Mouse (Mus musculus): ENCODE results near the gene Gm17545.
A peak's percentile ranks its signal among the peaks of the same experiment; 100 is the strongest.

Gm17545 gene

GRCm38 (mm10) chr9:22443157-22443556 lies 10.9 kb upstream of the Gm17545 start:
- DNase-seq (ENCODE audit: low spot score in 2 of 2), result no peak

- DNase-seq (ENCODE audit: low spot score in 2 of 2), result no peak
These were observed 9.0 kb upstream of the Gm17545 start for GRCm38 (mm10) chr9:22445123-22445522.

GRCm38 (mm10) chr9:22447213-22447612 lies 6.9 kb upstream of the Gm17545 start:
- no peak for DNase-seq (ENCODE audit: low spot score in 2 of 2)

- no peak for DNase-seq (ENCODE audit: low spot score in 2 of 2)
These were observed 5.7 kb upstream of the Gm17545 start for GRCm38 (mm10) chr9:22448420-22448819.

GRCm38 (mm10) chr9:22449209-22449608 lies 4.9 kb upstream of the Gm17545 start:
- DNase-seq (ENCODE audit: low spot score in 2 of 2), result no peak

GRCm38 (mm10) chr9:22452697-22453096 lies 1.4 kb upstream of the Gm17545 start:
- no peak for DNase-seq (ENCODE audit: low spot score in 2 of 2)

- DNase-seq (ENCODE audit: low spot score in 2 of 2), result no peak
These were observed 577 bp upstream of the Gm17545 start for GRCm38 (mm10) chr9:22453501-22453924.

GRCm38 (mm10) chr9:22455041-22455440 lies 951 bp downstream of the Gm17545 start:
- DNase-seq (ENCODE audit: low spot score in 2 of 2), result no peak

- peak in 1 of 2 experiments; percentile 43 for DNase-seq (ENCODE audit: low spot score in 2 of 2)
These were observed 3.2 kb downstream of the Gm17545 start for GRCm38 (mm10) chr9:22457142-22457835.

- DNase-seq (ENCODE audit: low spot score in 2 of 2), result no peak
These were observed 7.9 kb downstream of the Gm17545 start for GRCm38 (mm10) chr9:22461946-22462345.

- no peak for DNase-seq (ENCODE audit: low spot score in 2 of 2)
These were observed 12.1 kb downstream of the Gm17545 start for GRCm38 (mm10) chr9:22466212-22466611.

- peak; percentile 35 to 55 for DNase-seq (ENCODE audit: low spot score in 2 of 2)
These were observed 13.5 kb downstream of the Gm17545 start for GRCm38 (mm10) chr9:22467371-22468169.

GRCm38 (mm10) chr9:22468170-22468898 lies 14.2 kb downstream of the Gm17545 start:
- peak; percentile 42 to 61 for DNase-seq (ENCODE audit: low spot score in 2 of 2)

- no peak for DNase-seq (ENCODE audit: low spot score in 2 of 2)
These were observed 14.8 kb downstream of the Gm17545 start for GRCm38 (mm10) chr9:22468899-22469259.

- no peak for DNase-seq (ENCODE audit: low spot score in 2 of 2)
These were observed 15.6 kb downstream of the Gm17545 start, which contains the start of gene Rp9 for GRCm38 (mm10) chr9:22469643-22470042. Gene Rp9 (minus strand): TSS chr9:22469743.

GRCm38 (mm10) chr9:22475424-22475868 lies 21.4 kb downstream of the Gm17545 start, which contains the start of gene Bbs9:
Gene Bbs9 (plus strand): TSS chr9:22475715.
- peak; percentile 92 to 93 for DNase-seq (ENCODE audit: low spot score in 2 of 2)

GRCm38 (mm10) chr9:22476265-22476664 lies 22.2 kb downstream of the Gm17545 start:
- peak in 1 of 2 experiments; percentile 2 for DNase-seq (ENCODE audit: low spot score in 2 of 2)

- DNase-seq (ENCODE audit: low spot score in 2 of 2), result no peak
These were observed 24.9 kb downstream of the Gm17545 start for GRCm38 (mm10) chr9:22478946-22479345.

- no peak for DNase-seq (ENCODE audit: low spot score in 2 of 2)
These were observed 29.9 kb downstream of the Gm17545 start for GRCm38 (mm10) chr9:22483866-22484561.

GRCm38 (mm10) chr9:22484562-22485308 lies 30.6 kb downstream of the Gm17545 start:
- DNase-seq (ENCODE audit: low spot score in 2 of 2), result no peak

GRCm38 (mm10) chr9:22486211-22486610 lies 32.1 kb downstream of the Gm17545 start:
- no peak for DNase-seq (ENCODE audit: low spot score in 2 of 2)
